Comparison of ENCODE assay signal across 24 mouse cellular contexts in the genomic region with DNA sequence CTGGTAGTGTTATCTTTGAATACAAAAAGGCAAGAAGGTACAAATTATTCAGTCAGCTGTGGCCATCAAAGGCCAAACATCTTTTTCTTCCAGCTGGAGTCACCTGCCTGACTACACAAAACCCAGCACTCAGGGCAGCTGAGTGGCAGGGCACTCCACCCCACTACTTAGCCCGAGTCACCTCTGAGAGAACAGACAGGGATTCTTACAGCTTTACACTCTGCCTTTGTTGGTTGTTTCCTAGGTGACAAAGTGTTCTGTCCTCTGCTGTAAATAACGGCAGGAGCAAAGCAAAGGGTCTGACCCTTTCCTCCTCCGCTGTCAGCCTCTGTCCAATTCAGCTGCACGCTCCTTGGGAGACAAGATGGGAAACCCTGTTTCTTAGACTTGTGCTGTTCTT. TPM values are rescaled to one million over a fixed set of nuclear protein-coding genes. Genes with fewer than 3 reads are reported as not detected.
DNase-seq lines count a peak whose midpoint lies in the region; ATAC-seq and TF ChIP-seq lines count a peak whose summit lies in the region.
"Had no signal": no experiment of that assay in that cellular context is flagged by ENCODE, and none has a peak within 500 bp of the region (broad histone marks: within the 10 kb centered on the region; RNA-seq: fewer than 3 reads in every experiment).

No protein-coding gene starts in this region.

- H3K4me3 ChIP-seq in forebrain, embryonic 13.5 days: no peak overlapping the region
- H3K4me3 ChIP-seq in forebrain, embryonic 16.5 days (replicated peaks; ENCODE audit: low read length): no peak overlapping the region
- H3K4me3 ChIP-seq in lung, postnatal 0 days (ENCODE audit: low read depth, low read length): no peak overlapping the region
- H3K4me3 ChIP-seq in neural tube, embryonic 13.5 days: no peak overlapping the region
- H3K4me3 ChIP-seq: limb, embryonic 12.5 days; liver, embryonic 13.5 days; lung, embryonic 15.5 days; myocyte had no signal

- H3K4me1 ChIP-seq in forebrain, embryonic 13.5 days: peaks cover 5% of the 10 kb centered on the region; the same call in 1 of the 2 replicates
- no peaks in the 10 kb centered on the region for H3K4me1 ChIP-seq in forebrain, embryonic 16.5 days (replicated peaks; ENCODE audit: control insufficient read depth, insufficient read depth, low read length)
- H3K4me1 ChIP-seq in lung, postnatal 0 days (ENCODE audit: insufficient read depth, low read depth, low read length): no peaks in the 10 kb centered on the region
- H3K4me1 ChIP-seq in neural tube, embryonic 13.5 days (replicated peaks): no peaks in the 10 kb centered on the region
- H3K4me1 ChIP-seq: limb, embryonic 12.5 days; liver, embryonic 13.5 days; lung, embryonic 15.5 days had no signal

- H3K27me3 ChIP-seq in forebrain, embryonic 13.5 days: no peaks in the 10 kb centered on the region
- H3K27me3 ChIP-seq in forebrain, embryonic 16.5 days (replicated peaks; ENCODE audit: control insufficient read depth, insufficient read depth, low read length): no peaks in the 10 kb centered on the region
- H3K27me3 ChIP-seq in lung, postnatal 0 days (replicated peaks; ENCODE audit: insufficient read depth, low read length): no peaks in the 10 kb centered on the region
- H3K27me3 ChIP-seq in neural tube, embryonic 13.5 days: no peaks in the 10 kb centered on the region
- H3K27me3 ChIP-seq: CH12.LX; limb, embryonic 12.5 days; liver, embryonic 13.5 days; lung, embryonic 15.5 days had no signal

- no peak for TF ChIP-seq EP300 in lung, postnatal 0 days (IDR thresholded peaks at IDR 0.05)

- WGBS in forebrain, embryonic 13.5 days: 22% methylated on average over 4 of the region's 4 CpGs
- 24% methylated on average over 4 of the region's 4 CpGs for WGBS in forebrain, embryonic 16.5 days
- 37% methylated on average over 4 of the region's 4 CpGs for WGBS in lung, postnatal 0 days
- WGBS in neural tube, embryonic 13.5 days: 11% methylated on average over 4 of the region's 4 CpGs

- H3K27ac ChIP-seq in forebrain, embryonic 13.5 days: no peak overlapping the region
- H3K27ac ChIP-seq in forebrain, embryonic 16.5 days (ENCODE audit: low read length): no peak overlapping the region
- H3K27ac ChIP-seq in lung, postnatal 0 days (ENCODE audit: low read length): no peak overlapping the region
- H3K27ac ChIP-seq in neural tube, embryonic 13.5 days (replicated peaks): no peak overlapping the region
- H3K27ac ChIP-seq: limb, embryonic 12.5 days; liver, embryonic 13.5 days; lung, embryonic 15.5 days had no signal

- H3K9ac ChIP-seq in forebrain, embryonic 13.5 days: no peak overlapping the region
- no peak overlapping the region for H3K9ac ChIP-seq in forebrain, embryonic 16.5 days (replicated peaks; ENCODE audit: low read depth, low read length)
- H3K9ac ChIP-seq in lung, postnatal 0 days (replicated peaks; ENCODE audit: low read depth): no peak overlapping the region
- H3K9ac ChIP-seq in neural tube, embryonic 13.5 days: no peak overlapping the region
- H3K9ac ChIP-seq: limb, embryonic 12.5 days; liver, embryonic 13.5 days; lung, embryonic 15.5 days had no signal

- DNase-seq in lung, postnatal 36 days: peak; percentile 10
- no peak for DNase-seq in lung, postnatal 0 days (ENCODE audit: low spot score)
- peak; percentile 59 for DNase-seq in R1 (ENCODE audit: low read depth, low spot score)
- DNase-seq in right cerebral cortex, adult 2 months (ENCODE audit: low spot score in 2 of 2): no peak
- DNase-seq: adrenal gland, postnatal 25 days; cerebellum, adult 8-10 months; gastrocnemius, postnatal 14 days; heart, postnatal 36 days; kidney, adult 18-20 months; kidney, postnatal 25 days; layer of hippocampus, adult 9-11 months; liver, embryonic 13.5 days; right cerebral cortex, postnatal 4 days; thymus, postnatal 4 days had no signal

- TF ChIP-seq CTCF in lung, postnatal 0 days (IDR thresholded peaks at IDR 0.05): no peak

- no peak overlapping the region for H3K4me2 ChIP-seq in forebrain, embryonic 13.5 days
- no peak overlapping the region for H3K4me2 ChIP-seq in forebrain, embryonic 16.5 days (ENCODE audit: low read length)
- H3K4me2 ChIP-seq in lung, postnatal 0 days (replicated peaks; ENCODE audit: low read depth, low read length): no peak overlapping the region
- H3K4me2 ChIP-seq in neural tube, embryonic 13.5 days: no peak overlapping the region
- H3K4me2 ChIP-seq: limb, embryonic 12.5 days; liver, embryonic 13.5 days; lung, embryonic 15.5 days had no signal

- H3K9me3 ChIP-seq in forebrain, embryonic 13.5 days (replicated peaks): no peaks in the 10 kb centered on the region
- H3K9me3 ChIP-seq in forebrain, embryonic 16.5 days (ENCODE audit: control insufficient read depth, low read length): no peaks in the 10 kb centered on the region
- no peaks in the 10 kb centered on the region for H3K9me3 ChIP-seq in lung, postnatal 0 days (ENCODE audit: low read length)
- 0 out of 2 replicates have a peak, but pooled peaks cover 3% of the 10 kb centered on the region for H3K9me3 ChIP-seq in neural tube, embryonic 13.5 days
- H3K9me3 ChIP-seq: limb, embryonic 12.5 days; lung, embryonic 15.5 days had no signal

- no peaks in the 10 kb centered on the region for H3K36me3 ChIP-seq in forebrain, embryonic 13.5 days (ENCODE audit: poor library complexity, severe bottlenecking)
- no peaks in the 10 kb centered on the region for H3K36me3 ChIP-seq in forebrain, embryonic 16.5 days (ENCODE audit: control insufficient read depth, insufficient read depth)
- no peaks in the 10 kb centered on the region for H3K36me3 ChIP-seq in lung, postnatal 0 days (ENCODE audit: insufficient read depth, low read length)
- no peaks in the 10 kb centered on the region for H3K36me3 ChIP-seq in neural tube, embryonic 13.5 days
- H3K36me3 ChIP-seq: limb, embryonic 12.5 days; liver, embryonic 13.5 days; lung, embryonic 15.5 days had no signal

- ATAC-seq in forebrain, embryonic 13.5 days: 0 out of 2 replicates have a peak, but pooled peaks have one; percentile 21
- no peak for ATAC-seq in forebrain, embryonic 16.5 days
- ATAC-seq in lung, postnatal 0 days: no peak
- ATAC-seq in neural tube, embryonic 13.5 days (ENCODE audit: low read depth): peak; percentile 43; the same call in 1 of the 2 replicates
- ATAC-seq in monocyte, adult 5-6 weeks (replicated peaks; ENCODE audit: insufficient number of reproducible peaks, low FRiP score, low TSS enrichment, poor library complexity, severe bottlenecking): no peak
- ATAC-seq: activated CD4-positive, CD25-positive, alpha-beta regulatory T cell, adult 4 months; hindbrain, embryonic 16.5 days had no signal

RNA-seq across cellular contexts. Expression of a gene that starts 21.5 kb away (rescaled TPM):
- polyA plus RNA-seq in forebrain, embryonic 13.5 days (2015; fragmentation: Nextera tagmentation; extraction: Ambion mirVana): 23.9 and 25.9 TPM in 2 replicates
- polyA plus RNA-seq in forebrain, embryonic 16.5 days (2015; fragmentation: Nextera tagmentation; extraction: Ambion mirVana): 22.7 and 22.9 TPM in 2 replicates
- polyA plus RNA-seq in lung, postnatal 0 days (2015; fragmentation: Nextera tagmentation; extraction: Ambion mirVana): 7.9 and 8.1 TPM in 2 replicates
- polyA plus RNA-seq in neural tube, embryonic 13.5 days (2015; fragmentation: Nextera tagmentation; extraction: Ambion mirVana): 15.5 and 18.1 TPM in 2 replicates
- 11.7 to 22.8 TPM (median 18.7 TPM) in 3 replicates for total RNA-seq in monocyte, adult 5-6 weeks (2017)

Comparison
In these comparisons a context has a peak if more than half of its experiments do, and no peak if none do; other contexts are left out.
1. ATAC-seq: peak in forebrain, embryonic 13.5 days (single experiment) and neural tube, embryonic 13.5 days (single experiment); none in forebrain, embryonic 16.5 days (single experiment), lung, postnatal 0 days (single experiment) and monocyte, adult 5-6 weeks (single experiment).
2. DNase-seq: peak in lung, postnatal 36 days (single experiment) and R1 (single experiment); none in lung, postnatal 0 days (single experiment) and right cerebral cortex, adult 2 months (0 of 2).